Mouse (Mus musculus): Measurements from ENCODE around the gene Tmub1. TPM values are rescaled to one million over a fixed set of nuclear protein-coding genes. Genes with fewer than 3 reads are reported as not detected.

Gene Tmub1
- total RNA-seq, 2 experiments from 2014 or later = 17.7 to 23.3 TPM

Other genes with a start within 250 kb of the Tmub1 start
- gene Kcnh2, start 96.2 kb downstream of the Tmub1 start, total RNA-seq (2021) = 1 to 10 TPM; 1.1 to 1.5 TPM
- gene Nos3, start 83.0 kb downstream of the Tmub1 start, total RNA-seq (2021) = 1 to 10 TPM; 4.3 to 8.1 TPM
- under 1 TPM; 0.16 to 0.19 TPM for gene Atg9b, start 55.7 kb downstream of the Tmub1 start, total RNA-seq (2021)
- 10 to 100 TPM; 30.4 to 40.3 TPM for gene Abcb8, start 54.2 kb downstream of the Tmub1 start, total RNA-seq (2021)
- under 1 TPM; 0.32 to 0.38 TPM for gene Asic3, start 34.5 kb downstream of the Tmub1 start, total RNA-seq (2021)
- 10 to 100 TPM; 10.5 to 11.2 TPM for gene Cdk5, start 24.3 kb downstream of the Tmub1 start, total RNA-seq (2021)
- gene Slc4a2, start 24.0 kb downstream of the Tmub1 start, total RNA-seq (2021) = 10 to 100 TPM; 13.9 to 14.3 TPM
- gene Fastk, start 2.6 kb downstream of the Tmub1 start, total RNA-seq (2021) = 100 to 1,000 TPM; 183 to 194 TPM
- 10 to 100 TPM; 74.3 to 84.7 TPM for gene Agap3, start 4.3 kb upstream of the Tmub1 start, total RNA-seq (2021)
- not detected for gene Gbx1, start 79.3 kb upstream of the Tmub1 start, total RNA-seq (2021)
- gene Asb10, start 93.1 kb upstream of the Tmub1 start, total RNA-seq (2021) = 100 to 1,000 TPM; 101 to 107 TPM
- gene 4931409K22Rik, start 109.0 kb upstream of the Tmub1 start, total RNA-seq (2021) = not detected
- gene Abcf2, start 129.6 kb upstream of the Tmub1 start, total RNA-seq (2021) = 100 to 1,000 TPM; 108 to 112 TPM
- gene Chpf2, start 138.9 kb upstream of the Tmub1 start, total RNA-seq (2021) = 10 to 100 TPM in 1 of 2 experiments, 1 to 10 TPM in 1; 8.9 to 10.3 TPM
- 100 to 1,000 TPM; 199 to 207 TPM for gene Smarcd3, start 176.6 kb upstream of the Tmub1 start, total RNA-seq (2021)
- 10 to 100 TPM; 31.1 to 33.2 TPM for gene Nub1, start 237.7 kb upstream of the Tmub1 start, total RNA-seq (2021)